Mouse (Mus musculus): Measurements from ENCODE around the gene Ivd.

Gene Ivd

GRCm38 (mm10) chr2:118881956-118882355, 20.2 kb downstream of the Ivd start:
- no peak for DNase-seq (ENCODE audit: extremely low spot score, low read depth, low spot score)

- no peak for DNase-seq (ENCODE audit: extremely low spot score, low read depth, low spot score)
Observed at GRCm38 (mm10) chr2:118882840-118883679, 21.3 kb downstream of the Ivd start.

GRCm38 (mm10) chr2:118887440-118887839, 25.7 kb downstream of the Ivd start:
- no peak for DNase-seq (ENCODE audit: extremely low spot score, low read depth, low spot score)

GRCm38 (mm10) chr2:118887845-118888548, 26.2 kb downstream of the Ivd start:
- DNase-seq (ENCODE audit: extremely low spot score, low read depth, low spot score), result no peak

DNA sequence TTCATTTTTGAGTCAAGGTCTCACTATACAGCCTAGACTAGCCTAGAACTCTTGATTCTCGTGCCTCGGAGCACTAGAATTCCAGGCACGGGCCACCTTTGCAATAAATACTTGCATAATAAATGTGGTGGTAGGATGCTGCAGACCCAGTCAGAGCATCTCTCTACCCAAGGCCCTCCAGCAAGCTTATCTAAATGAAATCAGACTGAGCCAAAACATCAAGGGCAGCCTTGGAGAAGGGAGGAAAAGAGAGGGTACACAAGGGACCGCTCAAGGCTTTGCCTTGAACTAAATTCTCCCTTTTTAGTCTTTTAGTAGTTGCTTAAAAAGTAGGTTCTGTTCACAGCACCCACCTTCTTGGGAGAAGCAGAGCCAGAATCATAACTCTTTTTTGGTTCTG, 29.4 kb downstream of the Ivd start:
- no peak for DNase-seq (ENCODE audit: extremely low spot score, low read depth, low spot score)

- DNase-seq (ENCODE audit: extremely low spot score, low read depth, low spot score), result no peak
Observed at GRCm38 (mm10) chr2:118895990-118896913, 34.5 kb downstream of the Ivd start.

DNA sequence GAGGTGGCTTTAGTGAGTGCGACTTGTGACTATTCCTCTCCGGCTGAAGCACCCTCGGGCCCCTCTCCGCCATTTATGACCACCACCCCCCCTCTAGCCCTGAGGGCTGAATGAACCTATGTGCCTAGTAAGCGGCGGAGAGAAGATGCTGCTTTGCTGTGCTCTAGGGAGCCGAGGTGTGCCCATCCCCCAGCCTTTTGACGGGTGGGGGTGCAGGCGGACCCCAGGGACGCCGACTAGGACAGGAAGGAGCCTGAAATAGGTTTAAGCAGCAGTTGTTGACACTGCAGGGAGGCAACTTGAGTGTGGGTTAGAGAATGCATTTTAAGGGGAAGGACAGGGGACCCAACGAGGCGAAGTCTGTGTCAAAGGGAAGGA, 35.1 kb downstream of the Ivd start:
- DNase-seq (ENCODE audit: extremely low spot score, low read depth, low spot score), result no peak

- DNase-seq (ENCODE audit: extremely low spot score, low read depth, low spot score), result no peak
Observed at GRCm38 (mm10) chr2:118897392-118897791, 35.6 kb downstream of the Ivd start.

- DNase-seq (ENCODE audit: extremely low spot score, low read depth, low spot score), result no peak
Observed at GRCm38 (mm10) chr2:118897808-118898207, 36.1 kb downstream of the Ivd start.

- DNase-seq (ENCODE audit: extremely low spot score, low read depth, low spot score), result no peak
Observed at GRCm38 (mm10) chr2:118898771-118899170, 37.0 kb downstream of the Ivd start.

DNA sequence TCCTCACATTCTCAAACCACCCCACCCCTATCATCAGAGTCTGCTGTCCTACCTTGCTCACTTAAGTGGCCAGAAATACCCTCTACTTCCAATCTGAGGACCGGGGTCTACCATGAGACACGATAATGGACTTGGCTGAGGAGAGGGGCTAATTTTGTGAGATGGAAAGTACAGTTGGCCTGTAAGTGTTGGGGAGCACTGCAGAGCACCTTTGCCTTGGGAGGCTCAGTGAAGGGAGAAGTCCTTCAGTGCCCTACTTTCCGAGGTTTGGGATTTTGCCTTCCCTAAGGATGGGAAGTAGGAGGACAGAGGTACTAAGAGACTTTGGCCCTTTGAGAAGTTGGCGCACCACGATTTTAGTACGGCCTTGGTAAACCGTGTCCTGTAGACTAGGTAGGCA, 37.6 kb downstream of the Ivd start:
- no peak for DNase-seq (ENCODE audit: extremely low spot score, low read depth, low spot score)

DNA sequence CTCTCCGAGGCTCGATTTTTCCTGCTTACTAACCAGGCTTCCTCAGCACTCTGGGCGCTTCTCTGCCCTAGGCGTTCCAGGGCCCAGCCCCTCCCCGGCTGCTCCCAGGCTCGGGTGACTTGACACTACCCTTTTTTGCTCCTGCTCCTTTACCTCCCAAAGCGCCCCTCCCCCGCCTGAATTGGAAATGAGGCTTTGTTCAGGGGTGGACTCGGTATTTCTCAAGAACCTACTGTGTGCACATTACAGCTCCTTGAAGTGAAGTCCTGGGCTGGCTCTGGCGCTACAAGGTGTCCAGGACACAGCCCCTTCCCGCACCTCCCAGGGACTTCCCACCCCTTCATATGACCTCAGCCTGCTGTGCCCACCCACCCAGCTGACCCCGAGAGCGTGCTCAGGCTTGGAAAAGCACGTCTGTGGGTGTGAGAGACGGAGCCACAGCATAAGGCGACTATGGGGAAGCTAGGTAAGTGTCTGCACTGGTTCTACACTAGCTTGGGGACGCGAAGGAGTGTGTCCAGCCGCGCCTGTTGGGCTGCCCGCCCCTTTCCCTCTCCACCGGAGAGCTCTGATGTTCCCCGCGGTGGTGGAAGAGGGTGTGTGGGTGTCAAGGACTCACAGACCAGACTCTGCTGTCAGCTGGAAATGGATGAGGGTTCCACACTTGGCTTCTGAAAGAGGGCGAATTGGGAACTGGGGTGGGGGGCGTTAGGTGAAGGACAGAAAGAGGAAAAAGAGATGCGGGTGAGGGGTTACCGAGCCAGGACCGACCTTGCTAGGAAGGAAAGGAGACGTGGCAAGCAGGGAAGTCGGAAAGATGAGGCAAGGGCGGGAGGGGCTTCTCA, 38.4 kb downstream of the Ivd start, which contains the start of gene Bahd1:
Bahd1 (plus strand) TSS at position 397 of the 845 bp plus-strand sequence.
- no peak for DNase-seq (ENCODE audit: extremely low spot score, low read depth, low spot score)

DNA sequence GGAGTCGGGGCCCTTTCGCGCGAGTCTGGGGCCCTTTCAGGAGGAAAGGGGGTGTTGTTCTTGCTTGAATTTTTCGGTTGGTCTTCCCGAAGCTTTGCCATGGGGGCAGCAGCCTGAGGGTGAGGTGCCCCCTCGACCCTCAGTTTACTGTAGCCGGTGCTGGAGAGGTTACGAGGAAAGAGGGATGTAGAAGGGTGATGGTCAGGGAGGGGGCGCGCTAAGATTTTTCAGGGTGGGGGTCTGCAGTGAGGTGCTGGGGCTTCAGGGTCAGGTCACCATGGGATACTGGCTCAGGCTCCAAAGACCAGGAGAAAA, 39.0 kb downstream of the Ivd start:
- DNase-seq (ENCODE audit: extremely low spot score, low read depth, low spot score), result no peak

DNA sequence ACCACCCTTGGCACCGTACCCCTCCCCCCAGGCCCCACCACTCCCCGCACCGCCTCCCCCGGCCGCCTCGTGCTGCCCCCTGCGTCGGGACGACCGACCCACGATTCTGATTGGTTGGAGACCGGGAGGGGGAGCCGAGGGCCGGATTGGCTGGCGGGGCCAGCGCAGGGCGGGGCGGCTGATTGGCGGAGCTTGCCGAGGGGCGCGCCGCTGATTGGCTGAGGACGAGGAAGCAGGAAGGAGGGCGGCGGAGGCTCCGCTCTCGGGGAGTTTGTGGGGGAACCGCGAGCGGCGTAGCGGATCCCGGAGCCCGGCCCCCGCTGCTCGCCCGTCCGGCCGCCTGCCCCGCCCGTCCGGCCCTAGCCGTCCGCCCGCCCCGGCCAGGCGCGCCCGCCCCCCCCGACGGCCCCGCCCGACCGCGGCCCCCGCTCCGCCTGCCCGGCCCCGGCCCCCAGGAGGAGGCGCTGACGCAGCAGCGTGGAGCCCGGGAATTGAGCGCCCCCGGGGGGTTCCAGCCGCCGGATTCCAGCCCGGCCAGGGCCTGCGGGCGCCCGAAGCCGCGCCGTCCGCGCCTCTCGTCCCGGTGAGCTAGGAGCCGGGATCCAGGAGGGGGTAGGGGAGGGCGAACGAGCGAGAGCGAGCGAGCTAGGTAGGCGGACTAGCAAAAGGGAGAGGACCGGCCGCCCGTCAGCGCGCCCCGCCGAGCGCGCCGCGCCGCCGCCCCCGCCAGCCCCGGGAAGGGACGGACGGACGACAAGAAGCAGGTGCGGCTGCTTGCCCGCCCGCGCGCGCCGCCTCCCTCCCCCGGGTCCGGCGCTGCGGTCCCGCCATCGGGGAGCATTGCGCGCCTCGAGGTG, 39.6 kb downstream of the Ivd start:
- peak; percentile 50 for DNase-seq (ENCODE audit: extremely low spot score, low read depth, low spot score)

DNA sequence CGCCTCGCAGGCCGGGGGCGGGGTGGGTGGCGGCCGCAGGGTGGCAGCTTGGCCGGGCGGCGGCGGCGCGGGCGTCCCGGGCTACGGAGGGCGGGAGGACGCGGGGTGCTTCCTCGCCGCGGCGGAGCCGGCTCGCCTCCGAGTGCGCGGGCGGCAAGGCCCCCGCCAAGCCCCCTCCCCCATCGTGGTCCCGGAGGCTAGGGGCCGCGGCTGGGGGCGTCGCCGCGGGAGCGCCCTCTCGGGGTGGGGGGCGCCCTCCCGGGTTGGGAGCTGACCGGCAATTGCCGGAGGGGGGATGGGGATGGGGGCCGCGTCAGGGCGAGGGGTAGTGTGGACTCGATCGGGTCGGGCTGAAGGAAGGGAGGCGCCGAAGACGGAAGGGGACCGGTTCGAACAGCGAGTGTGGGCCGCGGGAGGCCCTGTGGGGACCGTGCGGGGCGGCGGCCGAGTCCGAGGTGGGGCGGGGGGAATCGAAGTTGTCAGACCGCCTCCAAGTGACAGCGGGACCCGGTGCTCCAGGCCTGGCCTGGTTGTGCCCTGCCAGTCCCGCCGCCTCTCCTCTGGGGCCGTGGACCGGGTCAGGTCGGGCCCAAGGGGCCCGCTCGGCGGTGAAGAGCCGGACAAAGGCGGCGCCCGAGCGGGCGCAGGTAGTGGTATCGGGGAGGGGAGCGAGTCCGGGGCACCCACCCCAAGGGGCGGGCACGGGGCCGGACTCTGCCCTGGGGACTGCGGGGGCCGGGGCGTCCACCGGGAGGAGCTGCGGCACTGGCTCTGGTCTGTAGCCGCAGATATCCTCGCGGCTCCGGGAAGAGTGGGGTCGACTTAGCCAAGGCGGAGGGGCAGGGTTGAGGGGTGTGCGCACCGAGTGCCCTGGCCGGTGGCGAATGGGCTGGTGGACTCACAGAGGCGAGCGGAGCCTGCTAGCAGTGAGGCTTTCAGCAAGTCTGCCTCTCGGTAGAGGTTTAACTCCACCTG, 40.6 kb downstream of the Ivd start:
- no peak for DNase-seq (ENCODE audit: extremely low spot score, low read depth, low spot score)

- no peak for DNase-seq (ENCODE audit: extremely low spot score, low read depth, low spot score)
Observed at GRCm38 (mm10) chr2:118903333-118903741, 41.6 kb downstream of the Ivd start.

DNA sequence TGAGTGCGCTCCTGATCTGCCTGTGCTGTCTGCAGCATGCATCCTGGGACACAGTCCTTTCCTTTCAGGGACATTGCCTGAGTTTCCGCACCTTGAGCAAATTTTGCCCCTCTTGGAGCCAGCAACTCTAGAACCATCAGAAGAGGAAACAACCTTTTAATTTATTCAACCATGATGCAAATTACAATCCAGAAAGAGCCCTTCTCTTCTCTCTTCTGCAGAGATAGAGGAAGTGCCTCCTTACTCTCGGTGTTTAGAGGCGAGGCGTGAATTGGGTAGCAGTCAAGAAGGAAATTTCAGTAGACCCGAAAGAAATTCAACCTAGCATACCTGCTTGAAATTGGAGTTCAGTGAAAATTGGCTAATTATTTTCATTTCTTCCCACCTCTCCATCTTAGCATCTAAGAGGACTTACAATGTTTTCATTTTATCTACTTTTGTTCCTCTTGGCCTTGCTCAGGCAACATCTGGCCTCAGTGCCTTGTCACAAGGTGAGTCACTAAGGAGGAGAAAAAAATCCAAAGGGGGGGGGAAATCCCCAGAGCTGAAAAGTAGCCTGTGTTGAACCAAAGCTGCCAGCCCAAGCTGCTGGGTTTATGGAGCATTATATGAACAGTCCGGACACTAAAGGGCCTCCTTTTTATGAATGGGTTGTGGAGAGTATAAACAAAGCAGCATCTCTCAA, 43.8 kb downstream of the Ivd start:
- no peak for DNase-seq (ENCODE audit: extremely low spot score, low read depth, low spot score)

DNA sequence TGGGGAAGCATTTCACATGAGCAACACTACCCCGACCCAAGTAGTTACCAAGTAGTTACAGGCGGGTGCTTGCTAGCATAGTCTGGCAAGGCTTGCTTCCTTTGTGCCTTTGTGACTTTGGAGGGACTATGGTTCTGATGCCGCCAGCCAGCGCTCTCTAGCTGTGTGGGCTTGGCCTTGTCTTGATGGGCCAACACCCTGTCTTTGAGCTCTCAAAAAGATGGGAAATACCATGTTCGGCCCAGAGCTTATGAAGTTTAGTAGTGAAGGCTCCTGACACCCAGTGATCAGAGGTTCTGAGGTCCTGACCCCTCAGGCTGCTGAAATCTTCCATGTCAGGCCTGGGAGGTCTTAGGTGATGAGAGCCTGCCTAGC, 44.4 kb downstream of the Ivd start:
- no peak for DNase-seq (ENCODE audit: extremely low spot score, low read depth, low spot score)

Data from hindlimb bud, embryonic 11.5 days (tissue).